Mouse (Mus musculus): ENCODE measurements around the gene Zg16.
A peak's percentile ranks its signal among the peaks of the same experiment; 100 is the strongest.
"Not testable (repeated sequence)": the region's sequence is repeated elsewhere in the genome, so short reads cannot be mapped to it uniquely, and the experiment has no call there.

Zg16 gene

GRCm38 (mm10) chr7:127103960-127104359 is 16.8 kb upstream of the Zg16 start:
- no peak for DNase-seq

DNA sequence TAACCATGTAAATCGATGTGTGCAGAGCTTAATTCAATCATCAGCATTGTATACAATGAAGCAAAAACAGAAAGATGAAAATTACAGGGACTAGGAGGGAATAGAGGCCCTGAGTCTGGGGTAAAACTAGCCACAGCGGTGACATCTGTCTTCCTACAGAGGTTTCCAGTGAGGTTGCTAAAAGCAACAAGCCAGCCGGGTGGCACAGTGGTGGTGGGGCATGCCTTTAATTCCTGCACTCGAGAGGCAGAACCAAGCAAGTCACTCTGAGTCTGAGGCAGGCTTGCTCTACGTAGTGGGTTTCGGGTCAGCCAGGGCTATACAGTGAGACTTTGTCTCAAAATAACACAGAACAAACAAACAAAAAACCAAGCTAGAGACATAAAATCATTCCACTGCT is 15.0 kb upstream of the Zg16 start:
- DNase-seq: no peak

DNA sequence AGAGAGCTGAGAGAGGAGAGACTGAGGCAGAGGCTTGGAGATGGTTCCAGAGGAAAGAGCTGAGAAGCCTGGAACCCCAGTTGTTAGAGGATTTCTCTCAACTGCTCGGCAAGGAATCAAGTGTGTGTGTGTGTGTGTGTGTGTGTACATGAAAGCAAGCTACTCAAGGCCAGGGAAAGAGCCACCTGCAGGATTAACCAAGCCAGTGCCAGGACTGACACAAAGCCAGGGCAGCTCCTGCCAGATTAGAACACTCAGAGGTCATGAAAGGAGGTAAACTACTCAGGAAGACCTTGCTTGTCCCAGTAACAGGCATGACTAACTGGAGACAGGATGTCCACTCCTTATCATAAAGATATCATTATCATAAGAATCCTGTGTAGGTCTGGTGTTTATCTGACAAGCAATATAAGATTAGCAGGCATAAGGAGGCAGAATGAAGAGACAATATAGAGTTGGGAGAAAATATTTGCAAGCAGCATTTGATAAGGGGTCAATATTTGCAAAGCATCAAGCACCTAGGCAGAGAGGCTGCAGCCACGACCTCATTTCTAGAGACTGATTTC is 14.4 kb upstream of the Zg16 start:
- no peak for DNase-seq

DNA sequence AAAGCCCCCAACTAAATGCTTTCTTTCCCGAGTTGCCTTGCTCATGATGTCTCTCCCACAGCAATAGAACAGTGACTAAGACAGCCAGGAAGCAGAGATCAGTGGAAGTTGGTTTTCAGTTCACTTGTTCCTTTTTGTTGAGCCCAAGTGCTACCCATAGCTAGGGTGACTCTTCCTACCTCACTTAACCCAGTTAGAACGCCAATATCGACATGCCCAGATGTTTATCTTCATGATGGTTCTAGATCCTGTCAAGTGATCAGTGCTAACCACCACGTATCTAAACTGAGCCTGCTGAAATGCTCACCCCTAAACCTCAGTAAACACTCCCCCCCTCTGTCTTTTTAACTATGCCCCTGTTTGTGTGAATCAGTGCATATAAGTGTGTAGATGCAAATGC is 12.4 kb upstream of the Zg16 start:
- DNase-seq: no peak

- DNase-seq: no peak
These were observed 11.8 kb upstream of the Zg16 start for GRCm38 (mm10) chr7:127098950-127099349.

GRCm38 (mm10) chr7:127098521-127098920 is 11.4 kb upstream of the Zg16 start:
- no peak for DNase-seq

- no peak for DNase-seq
These were observed 9.3 kb upstream of the Zg16 start for GRCm38 (mm10) chr7:127096456-127096855.

- DNase-seq: no peak
These were observed 6.8 kb upstream of the Zg16 start for GRCm38 (mm10) chr7:127093914-127094313.

DNA sequence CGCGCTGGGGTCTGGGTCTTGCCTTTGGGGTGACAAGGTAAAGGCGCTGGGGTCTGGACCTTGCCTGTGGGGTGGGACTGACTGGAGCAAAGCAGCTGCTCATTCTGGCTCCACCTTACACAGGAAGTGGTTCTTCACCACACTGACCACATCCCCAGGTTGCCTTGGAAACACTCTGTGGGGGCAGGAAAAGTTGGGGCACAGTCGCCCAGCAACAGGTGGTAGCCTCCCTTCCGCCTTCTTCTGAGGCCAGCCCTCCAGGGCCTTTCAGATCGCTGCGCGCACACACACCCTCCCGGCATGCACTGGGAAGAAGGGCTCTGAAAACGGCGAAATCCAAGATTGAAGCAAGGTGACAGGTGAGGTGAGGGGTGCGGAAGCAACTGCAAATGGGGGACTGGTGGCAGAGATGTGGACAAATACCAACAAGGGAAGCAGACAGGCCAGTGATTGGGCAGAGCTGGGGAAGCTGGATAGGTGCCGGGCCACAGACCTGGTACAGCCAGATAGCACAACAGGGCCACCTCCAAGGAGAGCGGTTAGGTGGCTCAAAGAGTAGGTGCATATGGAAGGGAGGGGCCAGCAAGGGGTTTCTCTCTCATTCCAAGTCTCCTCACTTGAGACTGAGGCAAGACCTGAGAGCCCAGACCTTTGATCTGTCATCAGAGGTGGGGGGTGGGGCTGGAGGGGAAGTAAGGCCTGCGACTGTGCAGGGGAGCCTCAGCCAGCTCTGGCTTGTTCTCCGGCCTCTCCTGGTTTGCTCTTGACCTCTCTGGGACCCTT is 4.2 kb upstream of the Zg16 start, which contains the start of gene AI467606:
TSS of gene AI467606 (plus strand) at position 246 of the 783 bp plus-strand sequence.
- no peak for DNase-seq

- DNase-seq: no peak
These were observed 3.3 kb upstream of the Zg16 start for GRCm38 (mm10) chr7:127090154-127091113.

- DNase-seq: no peak
These were observed 2.0 kb upstream of the Zg16 start for GRCm38 (mm10) chr7:127088901-127089845.

DNA sequence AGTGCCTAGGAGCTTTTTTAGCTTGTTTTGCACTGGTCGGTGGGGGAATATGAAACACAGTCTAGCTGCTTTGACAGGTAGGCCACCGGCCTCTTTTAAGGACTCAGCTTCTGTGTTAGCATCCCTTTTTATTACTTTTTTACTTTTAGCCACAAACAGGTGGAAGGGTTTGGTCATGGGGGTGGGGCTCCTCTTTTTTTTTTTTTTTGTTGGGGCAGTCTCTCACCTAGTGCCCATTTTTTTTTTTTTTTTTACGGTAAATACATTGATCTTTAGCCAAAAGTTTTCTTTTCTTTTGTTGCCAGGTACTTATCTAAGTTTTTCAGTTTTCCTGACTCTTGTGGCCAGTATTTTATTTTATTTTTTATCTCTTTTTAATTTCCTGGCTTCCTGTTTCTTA is 955 bp upstream of the Zg16 start:
- DNase-seq: no peak

DNA sequence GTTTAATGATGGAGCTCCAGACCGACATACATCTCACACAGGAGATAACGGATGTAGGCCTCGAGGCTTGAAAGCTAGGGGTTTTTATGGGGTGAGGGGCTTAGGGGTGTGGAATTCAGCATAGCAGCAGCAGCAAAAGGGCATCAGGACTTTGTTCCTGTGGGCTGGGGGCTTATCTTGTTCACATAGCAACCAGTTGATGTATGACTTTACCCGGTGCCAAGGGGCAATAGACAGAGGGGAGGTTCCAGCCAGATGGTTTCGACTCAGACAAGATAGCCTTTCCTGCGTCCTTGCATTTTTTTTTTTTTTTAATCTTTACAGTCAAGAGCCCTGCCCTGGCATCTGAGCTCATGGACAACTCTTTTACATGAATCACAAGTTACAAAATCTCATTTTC is 1.4 kb downstream of the Zg16 start:
- not testable (repeated sequence) for DNase-seq

DNA sequence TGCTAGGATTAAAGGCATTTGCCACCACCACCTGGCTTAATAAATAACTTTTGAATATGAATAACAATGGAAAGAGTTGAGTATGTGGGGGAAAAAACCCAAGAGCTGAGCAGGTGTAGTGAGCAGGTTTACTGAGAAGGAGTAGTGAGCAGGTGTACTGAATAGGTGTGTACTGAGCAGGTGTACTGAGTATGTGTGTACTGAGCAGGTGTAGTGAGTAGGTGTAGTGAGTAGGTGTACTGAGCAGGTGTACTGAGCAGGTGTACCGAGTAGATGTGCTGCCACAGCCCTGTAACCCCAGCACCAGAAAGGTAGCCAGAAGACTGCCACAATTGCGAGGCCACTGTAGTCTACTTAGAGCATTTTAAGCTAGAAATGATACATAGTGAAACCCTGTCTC is 2.3 kb downstream of the Zg16 start:
- DNase-seq: no peak

DNA sequence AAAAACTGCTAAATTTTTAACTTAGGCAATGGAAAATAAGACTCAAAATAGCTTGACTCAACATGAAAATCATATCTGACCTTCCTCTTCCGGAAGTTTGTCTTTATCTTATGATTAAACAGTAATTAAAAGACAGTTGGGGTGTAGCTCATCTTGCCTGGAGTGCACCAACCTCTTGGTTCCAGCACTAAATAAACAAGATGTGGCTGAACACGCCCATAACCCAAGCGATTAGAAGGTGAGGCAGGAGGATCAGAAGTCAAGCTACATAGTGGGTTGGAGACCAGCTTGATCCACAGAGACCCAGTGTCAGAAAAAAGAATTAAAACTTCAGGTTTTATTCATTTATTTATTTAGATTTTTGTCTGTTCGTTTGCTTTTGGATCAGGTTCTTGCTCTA is 3.4 kb downstream of the Zg16 start:
- no peak for DNase-seq

DNA sequence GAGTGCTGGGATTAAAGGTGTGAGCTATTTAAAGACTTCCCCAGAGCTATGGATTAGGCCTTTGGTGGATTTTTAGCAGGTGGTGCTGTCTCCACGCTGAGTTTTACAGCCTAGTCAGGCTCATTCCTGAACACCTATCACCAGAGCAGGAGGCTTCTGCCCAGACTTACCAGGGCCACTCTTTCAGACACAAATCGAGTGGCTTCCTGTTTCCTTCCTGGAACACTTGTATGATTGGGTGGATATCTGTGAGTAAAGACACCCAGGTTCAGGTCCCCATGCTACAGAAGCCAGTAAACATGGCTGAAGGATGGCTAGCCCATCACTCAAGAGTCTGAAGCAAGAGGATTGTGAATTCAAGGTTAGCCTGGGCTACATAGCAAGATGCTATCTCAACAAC is 4.1 kb downstream of the Zg16 start:
- no peak for DNase-seq

DNA sequence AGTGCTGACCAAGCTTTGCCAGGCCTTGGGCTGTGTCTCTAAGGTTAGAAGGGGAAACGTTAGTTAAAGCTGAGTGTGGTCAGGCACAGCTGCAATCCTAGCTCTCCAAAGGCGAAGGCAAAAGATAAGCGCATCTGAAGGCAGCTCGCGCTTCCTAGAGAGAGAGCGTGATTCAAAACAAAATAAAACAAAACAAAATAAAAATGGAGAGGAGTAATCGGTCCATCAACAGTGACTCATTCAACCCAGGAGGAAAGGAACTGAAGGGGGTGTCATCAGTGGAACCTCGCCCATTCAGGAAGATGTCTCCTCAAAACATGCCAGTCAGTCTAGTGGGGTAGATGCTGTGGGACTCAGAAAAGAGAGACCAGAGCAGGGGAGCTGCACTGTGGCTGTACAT is 4.9 kb downstream of the Zg16 start:
- no peak for DNase-seq

GRCm38 (mm10) chr7:127080045-127080444 is 7.1 kb downstream of the Zg16 start:
- DNase-seq: no peak

DNA sequence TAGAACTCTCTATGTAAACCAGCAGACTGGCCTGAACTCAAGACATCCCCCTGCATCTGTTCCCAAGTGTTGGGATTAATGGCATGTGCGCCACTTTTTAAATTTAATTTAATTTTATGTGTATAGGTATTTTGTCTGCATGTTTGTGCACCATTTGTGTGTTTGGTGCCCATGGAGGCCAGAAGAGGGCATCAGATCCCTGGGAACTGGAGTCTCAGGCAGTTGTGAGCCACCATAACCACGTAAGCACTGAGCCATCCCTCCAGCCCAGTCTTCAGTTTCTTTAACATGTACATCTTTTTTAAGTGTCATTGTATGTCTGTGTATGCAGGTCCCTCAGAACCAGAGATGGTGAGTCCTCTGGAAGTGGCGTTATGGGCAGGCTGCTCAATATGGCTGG is 9.4 kb downstream of the Zg16 start:
- no peak for DNase-seq

GRCm38 (mm10) chr7:127076188-127076587 is 10.9 kb downstream of the Zg16 start:
- peak; percentile 35 for DNase-seq

DNA sequence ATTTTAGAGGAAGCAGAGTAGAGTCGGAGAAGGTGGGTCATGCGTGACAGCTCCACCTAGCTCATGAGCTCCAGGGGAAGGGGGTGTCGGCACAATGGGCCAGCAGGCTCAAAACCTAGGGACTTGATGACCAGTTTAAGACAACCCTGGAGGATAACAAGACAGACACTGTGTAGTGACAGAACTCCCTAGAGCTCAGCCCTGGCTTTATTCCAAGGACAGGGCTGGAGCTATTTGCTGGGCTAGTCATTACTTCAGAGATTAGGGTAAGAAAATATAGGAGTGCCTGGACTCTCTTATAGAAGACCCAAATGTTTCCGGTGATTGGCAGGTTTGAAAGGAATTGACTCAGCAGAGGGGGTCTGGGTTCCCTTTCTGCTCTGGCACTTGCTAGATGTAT is 13.9 kb downstream of the Zg16 start:
- no peak for DNase-seq

DNA sequence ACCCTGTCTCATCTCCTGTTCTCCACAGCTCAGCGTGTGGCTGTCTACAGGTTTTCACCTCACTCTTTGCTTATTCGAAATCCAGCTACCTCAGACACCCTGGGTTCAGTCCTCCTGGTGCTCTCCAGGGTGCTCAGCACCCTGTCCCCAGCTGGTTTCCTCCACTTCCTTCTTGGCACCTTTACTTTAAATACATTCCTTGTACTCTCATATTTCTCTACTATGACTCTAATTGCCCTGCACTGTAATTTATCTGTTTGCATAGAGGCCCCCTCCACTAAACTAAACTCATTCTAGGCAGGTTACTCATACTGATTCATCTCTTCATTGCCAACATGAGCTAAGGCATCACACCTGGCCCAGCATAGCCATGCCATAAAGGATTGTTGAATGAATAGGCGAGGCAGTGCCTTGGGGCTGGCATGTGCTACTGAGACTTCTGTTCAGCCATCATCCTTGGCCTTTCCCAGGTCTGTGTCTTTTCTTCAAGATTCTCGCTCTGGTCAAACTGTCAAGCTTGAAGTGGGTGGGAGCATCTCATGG is 16.2 kb downstream of the Zg16 start:
- no peak for DNase-seq

All from kidney, adult 18-20 months (tissue).